Mouse (Mus musculus): Measurements from ENCODE around the gene Gm29427. TPM values are rescaled to one million over a fixed set of nuclear protein-coding genes. Genes with fewer than 3 reads are reported as not detected.

Gm29427 gene
- not detected for polyA plus RNA-seq (2017; shearing (Covaris generic))

DNA sequence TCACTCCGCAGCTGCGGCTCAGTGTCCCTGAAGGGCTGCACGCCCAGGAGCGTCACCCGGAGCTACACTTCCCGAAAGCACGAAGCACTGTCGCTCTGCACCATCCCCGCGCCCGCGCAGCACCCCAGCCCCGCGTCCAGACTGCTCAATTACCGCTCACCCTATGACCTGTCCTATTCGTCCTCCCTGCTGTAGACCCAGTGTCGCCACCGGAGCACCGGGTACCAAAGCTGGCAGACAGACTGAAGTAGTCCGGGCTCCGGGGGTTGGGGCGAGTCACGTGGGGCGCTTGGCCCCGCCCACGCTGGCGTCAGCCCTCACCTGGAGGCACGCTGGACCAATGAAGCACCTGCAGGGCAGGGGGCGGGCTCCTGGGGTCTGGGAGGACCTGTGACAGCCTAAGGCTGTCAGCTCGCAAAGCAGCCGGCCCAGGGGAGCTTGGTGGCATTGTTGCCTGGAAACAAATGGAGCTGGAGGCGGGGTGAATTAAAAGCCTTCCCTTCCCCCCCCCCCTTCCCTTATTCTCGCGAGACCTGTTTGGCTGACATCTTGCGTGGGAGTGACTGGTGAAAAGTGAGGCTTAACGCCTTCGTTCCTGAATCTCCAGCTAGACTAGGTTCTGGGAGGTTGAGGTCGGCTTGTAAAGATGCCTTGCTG is at the start of gene Gm29427:
Gene Gm29427, minus strand, starts transcription at position 239 of the 657 bp plus-strand sequence.

DNA sequence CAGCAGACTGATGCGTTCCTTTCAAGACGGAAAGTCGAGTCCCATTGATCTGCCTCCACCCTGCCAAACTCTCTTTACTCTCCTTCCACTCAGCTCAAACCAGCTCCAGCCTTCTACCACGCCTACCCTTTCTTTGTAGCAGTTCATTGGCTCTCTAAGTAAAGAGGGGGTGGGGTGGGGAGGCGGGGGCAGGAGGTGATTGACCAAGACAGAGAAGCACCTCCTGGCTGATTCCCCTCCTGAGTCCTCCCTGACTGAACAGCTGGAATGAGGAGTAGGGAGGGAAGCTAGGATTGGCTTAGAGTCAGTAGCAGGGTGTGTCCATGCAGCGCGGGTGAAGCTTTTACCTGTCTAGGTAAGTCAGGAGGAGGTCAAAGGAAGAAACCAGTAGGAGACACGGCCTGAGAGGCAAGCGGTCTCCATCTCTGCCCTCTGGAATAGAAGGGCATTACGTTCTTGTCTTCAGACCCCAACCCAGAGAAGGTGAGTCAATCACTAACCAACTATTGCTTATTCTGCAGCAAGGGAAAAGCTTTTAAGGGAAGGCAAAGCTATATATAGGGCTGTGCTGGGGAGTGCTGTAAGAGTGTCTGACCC is 16.2 kb upstream of the Gm29427 start, which contains the start of gene AA986860:
Gene AA986860, plus strand, starts transcription at position 236 of the 597 bp plus-strand sequence.

DNA sequence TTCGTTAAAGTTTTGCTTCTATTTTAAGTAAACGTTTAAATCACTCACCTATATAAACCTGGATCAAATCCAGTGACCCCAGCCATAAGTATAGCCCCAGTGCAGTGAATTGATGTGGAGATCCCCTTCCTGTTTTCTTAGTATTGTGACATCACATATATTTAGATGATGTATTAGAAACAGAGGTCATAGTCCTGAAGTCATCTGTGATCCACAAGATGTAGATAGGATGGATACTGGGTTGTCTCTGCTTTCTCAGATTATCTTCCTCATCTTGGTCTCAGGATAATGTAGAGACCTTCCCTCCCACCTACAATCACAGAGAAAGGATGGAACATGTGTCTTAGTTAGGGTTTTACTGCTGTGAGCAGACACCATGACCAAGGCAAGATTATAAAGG is 13.6 kb upstream of the Gm29427 start, which contains the start of gene Pfkfb2:
Gene Pfkfb2, minus strand, starts transcription at position 101 of the 400 bp plus-strand sequence.

DNA sequence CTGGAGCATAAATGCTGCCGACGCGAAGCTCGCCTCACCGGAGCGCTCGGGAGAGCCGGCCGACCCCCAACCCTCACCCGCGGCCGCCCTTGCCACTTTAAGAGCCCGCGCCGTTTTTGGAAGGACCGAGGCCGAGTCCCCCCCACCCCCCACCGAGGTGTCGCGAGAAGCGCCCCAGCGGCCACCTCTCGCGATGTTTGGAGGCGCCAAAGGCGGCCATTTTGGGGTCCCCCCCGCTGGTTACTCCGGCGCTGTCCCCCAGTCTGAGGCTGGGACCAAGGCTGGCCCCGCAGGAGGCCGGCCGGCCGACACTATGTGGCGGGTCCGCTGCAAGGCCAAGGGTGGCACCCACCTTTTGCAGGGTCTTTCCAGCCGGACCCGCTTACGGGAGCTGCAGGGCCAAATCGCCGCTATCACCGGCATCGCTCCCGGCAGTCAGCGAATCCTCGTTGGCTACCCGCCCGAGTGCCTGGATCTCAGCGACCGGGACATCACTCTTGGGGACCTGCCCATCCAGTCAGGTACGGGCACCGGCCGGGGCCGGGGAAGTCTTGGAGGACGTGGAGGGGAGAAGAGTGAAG is 1.8 kb upstream of the Gm29427 start, which contains the start of gene Yod1:
Gene Yod1, plus strand, starts transcription at position 37 of the 581 bp plus-strand sequence.

DNA sequence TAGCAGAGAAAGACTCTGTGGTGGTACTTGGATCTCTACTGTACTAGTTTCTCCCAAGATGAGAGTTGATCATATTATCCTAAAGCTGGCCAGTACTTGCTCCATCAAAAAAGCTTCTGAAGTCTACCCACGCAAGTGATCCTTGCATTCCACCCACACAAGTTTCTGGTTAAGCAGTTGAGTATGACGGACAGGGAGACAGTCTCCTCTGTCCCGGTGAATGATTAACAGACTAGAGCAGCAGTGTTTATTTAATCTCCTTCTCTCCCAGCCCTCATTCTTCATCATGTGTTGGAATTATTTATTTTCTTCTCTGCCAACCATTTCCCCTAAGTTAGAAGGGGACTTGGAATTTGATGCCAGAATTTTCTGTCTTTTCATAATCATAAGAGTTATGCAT is 54.1 kb downstream of the Gm29427 start, which contains the start of gene C4bp:
Gene C4bp, minus strand, starts transcription at position 179 of the 400 bp plus-strand sequence.

DNA sequence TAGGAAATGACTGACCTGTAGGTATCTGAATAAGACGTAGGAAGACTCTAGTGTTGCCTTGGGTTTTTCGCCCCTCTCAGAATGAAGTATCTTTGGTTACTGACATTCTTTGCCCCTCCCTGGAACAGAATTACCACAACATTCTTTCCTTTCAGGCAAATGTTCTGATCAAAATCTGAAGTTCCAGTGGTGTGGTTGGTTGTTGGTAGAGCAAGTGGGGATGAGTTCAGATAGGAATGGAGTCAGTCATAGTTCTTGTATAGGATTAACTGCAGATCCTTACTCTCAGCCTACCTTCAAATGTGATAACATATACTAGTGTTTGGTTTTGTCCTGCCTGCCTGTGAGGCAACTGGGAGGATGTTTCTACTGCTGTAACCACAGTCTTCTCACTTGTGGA is 86.1 kb downstream of the Gm29427 start, which contains the start of gene Zp3r:
Gene Zp3r, minus strand, starts transcription at position 101 of the 400 bp plus-strand sequence.

Other genes with a start within 250 kb of the Gm29427 start
- not detected for gene Zp3r, start 86.2 kb downstream of the Gm29427 start, polyA plus RNA-seq (2017; shearing (Covaris generic))
- 0.24 TPM for gene C4bp, start 54.2 kb downstream of the Gm29427 start, polyA plus RNA-seq (2017; shearing (Covaris generic))
- 7.5 TPM for gene Yod1, start 1.5 kb upstream of the Gm29427 start, polyA plus RNA-seq (2017; shearing (Covaris generic))
- 7.5 TPM for gene Pfkfb2, start 13.5 kb upstream of the Gm29427 start, polyA plus RNA-seq (2017; shearing (Covaris generic))
- gene AA986860, start 16.2 kb upstream of the Gm29427 start, polyA plus RNA-seq (2017; shearing (Covaris generic)) = 0.13 TPM
- 0.66 TPM for gene Fcamr, start 85.1 kb upstream of the Gm29427 start, polyA plus RNA-seq (2017; shearing (Covaris generic))
- gene Pigr, start 110.9 kb upstream of the Gm29427 start, polyA plus RNA-seq (2017; shearing (Covaris generic)) = 0.17 TPM
- 6.0 TPM for gene Fcmr, start 149.9 kb upstream of the Gm29427 start, polyA plus RNA-seq (2017; shearing (Covaris generic))
- gene Il24, start 171.7 kb upstream of the Gm29427 start, polyA plus RNA-seq (2017; shearing (Covaris generic)) = not detected
- not detected for gene Il20, start 195.7 kb upstream of the Gm29427 start, polyA plus RNA-seq (2017; shearing (Covaris generic))
- gene Il19, start 224.3 kb upstream of the Gm29427 start, polyA plus RNA-seq (2017; shearing (Covaris generic)) = not detected